Mouse (Mus musculus): ENCODE results near the gene Atad3a. TPM values are rescaled to one million over a fixed set of nuclear protein-coding genes. Genes with fewer than 3 reads are reported as not detected.
"Not testable (repeated sequence)": the region's sequence is repeated elsewhere in the genome, so short reads cannot be mapped to it uniquely, and the experiment has no call there.

Atad3a gene
- polyA plus RNA-seq, 1 experiment = 74.8 TPM

GRCm38 (mm10) chr4:155774971-155775740, 14.3 kb upstream of the Atad3a start:
- no peak for DNase-seq (ENCODE audit: low spot score)

GRCm38 (mm10) chr4:155774280-155774754, 13.4 kb upstream of the Atad3a start, which contains the start of gene Vwa1:
Gene Vwa1 (minus strand): TSS chr4:155774698.
- DNase-seq (ENCODE audit: low spot score) = peak; percentile 86

- DNase-seq (ENCODE audit: low spot score) = no peak
Observed at GRCm38 (mm10) chr4:155773335-155774078, 12.6 kb upstream of the Atad3a start.

- no peak for DNase-seq (ENCODE audit: low spot score)
Observed at GRCm38 (mm10) chr4:155772786-155773185, 11.9 kb upstream of the Atad3a start.

- DNase-seq (ENCODE audit: low spot score) = no peak
Observed at GRCm38 (mm10) chr4:155771706-155772105, 10.8 kb upstream of the Atad3a start.

GRCm38 (mm10) chr4:155770626-155771025, 9.7 kb upstream of the Atad3a start:
- DNase-seq (ENCODE audit: low spot score) = no peak

- DNase-seq (ENCODE audit: low spot score) = peak; percentile 91
Observed at GRCm38 (mm10) chr4:155769880-155770512, 9.1 kb upstream of the Atad3a start.

GRCm38 (mm10) chr4:155769496-155769879, 8.6 kb upstream of the Atad3a start:
- no peak for DNase-seq (ENCODE audit: low spot score)

GRCm38 (mm10) chr4:155762357-155762756, 1.5 kb upstream of the Atad3a start:
- DNase-seq (ENCODE audit: low spot score) = no peak

- DNase-seq (ENCODE audit: low spot score) = no peak
Observed at GRCm38 (mm10) chr4:155761356-155762099, 635 bp upstream of the Atad3a start.

- no peak for DNase-seq (ENCODE audit: low spot score)
Observed at GRCm38 (mm10) chr4:155759862-155760612, 856 bp downstream of the Atad3a start.

GRCm38 (mm10) chr4:155757011-155757410, 3.9 kb downstream of the Atad3a start:
- DNase-seq (ENCODE audit: low spot score) = no peak

GRCm38 (mm10) chr4:155746575-155747490, 14.1 kb downstream of the Atad3a start:
- no peak for DNase-seq (ENCODE audit: low spot score)

GRCm38 (mm10) chr4:155746036-155746548, 14.8 kb downstream of the Atad3a start:
- no peak for DNase-seq (ENCODE audit: low spot score)

- DNase-seq (ENCODE audit: low spot score) = no peak
Observed at GRCm38 (mm10) chr4:155745136-155745535, 15.8 kb downstream of the Atad3a start.

- no peak for DNase-seq (ENCODE audit: low spot score)
Observed at GRCm38 (mm10) chr4:155744474-155744873, 16.4 kb downstream of the Atad3a start.

- DNase-seq (ENCODE audit: low spot score) = no peak
Observed at GRCm38 (mm10) chr4:155742684-155743083, 18.2 kb downstream of the Atad3a start.

- DNase-seq (ENCODE audit: low spot score) = not testable (repeated sequence)
Observed at GRCm38 (mm10) chr4:155740681-155741080, 20.2 kb downstream of the Atad3a start.
